Mouse (Mus musculus): ENCODE measurements around the gene Itga3. TPM values are rescaled to one million over a fixed set of nuclear protein-coding genes. Genes with fewer than 3 reads are reported as not detected.

Gene Itga3
- polyA plus RNA-seq, 1 experiment from 2014 or later, result 5.7 TPM

DNA sequence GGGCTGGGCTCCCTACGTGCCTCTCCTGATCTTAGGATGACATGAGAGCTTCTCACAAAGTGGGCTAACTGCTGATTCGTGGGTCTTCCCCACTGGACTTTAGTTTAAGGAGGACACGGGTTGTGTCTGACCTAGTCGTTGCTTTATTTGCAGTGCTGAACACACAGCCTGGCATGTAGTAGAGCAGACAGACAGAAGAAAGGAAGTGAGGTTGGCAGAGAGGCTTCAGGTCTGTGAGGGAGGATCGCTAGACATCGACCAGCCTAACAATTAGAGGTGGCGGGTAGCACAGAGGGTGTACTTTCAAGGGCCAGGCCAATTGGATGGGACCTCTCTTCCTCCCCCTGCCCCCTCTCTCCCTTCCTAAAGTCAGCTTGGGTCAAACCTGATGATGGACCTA is 33.0 kb downstream of the Itga3 start:
- peaks cover 30% of the 10 kb centered on the region for H3K4me1 ChIP-seq (replicated peaks)
- H3K9me3 ChIP-seq, result no peaks in the 10 kb centered on the region
- DNase-seq (ENCODE audit: low spot score), result no peak
- WGBS, result 58% methylated on average over 7 of the region's 7 CpGs
- no peak overlapping the region for H3K27ac ChIP-seq
- H3K27me3 ChIP-seq (ENCODE audit: insufficient read depth, poor library complexity, severe bottlenecking), result peaks cover 28% of the 10 kb centered on the region
- H3K4me3 ChIP-seq, result no peak overlapping the region
- H3K36me3 ChIP-seq, result no peaks in the 10 kb centered on the region

DNA sequence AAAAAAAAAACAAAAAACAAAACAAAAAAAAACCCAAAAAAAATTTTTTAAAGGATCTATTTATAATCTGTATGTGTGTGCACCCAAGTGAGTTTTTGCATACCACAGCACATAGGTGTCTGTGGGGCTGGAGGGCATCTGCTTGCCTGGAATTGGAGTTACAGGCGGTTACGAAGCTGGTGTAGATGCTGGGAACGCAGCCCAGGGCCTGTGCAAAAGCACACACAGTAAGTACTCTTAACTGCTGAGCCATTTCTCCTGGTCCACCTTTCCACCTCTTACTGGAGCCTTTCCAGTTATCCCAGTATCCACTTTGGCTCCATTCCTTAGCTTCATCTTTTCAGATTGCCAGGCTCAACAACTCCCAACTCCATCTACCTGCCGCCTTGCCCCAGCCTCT is 33.5 kb downstream of the Itga3 start:
- no peak for DNase-seq (ENCODE audit: low spot score)
- Histone ChIP-seq H3K27me3 (ENCODE audit: insufficient read depth, poor library complexity, severe bottlenecking) (peaks cover 28% of the 10 kb centered on the region), H3K9me3 (no peaks in the 10 kb centered on the region), H3K27ac (no peak overlapping the region), H3K36me3 (no peaks in the 10 kb centered on the region), H3K4me3 (no peak overlapping the region), H3K4me1 (replicated peaks) (peaks cover 30% of the 10 kb centered on the region)
- 83% methylated on average over 4 of the region's 4 CpGs for WGBS

DNA sequence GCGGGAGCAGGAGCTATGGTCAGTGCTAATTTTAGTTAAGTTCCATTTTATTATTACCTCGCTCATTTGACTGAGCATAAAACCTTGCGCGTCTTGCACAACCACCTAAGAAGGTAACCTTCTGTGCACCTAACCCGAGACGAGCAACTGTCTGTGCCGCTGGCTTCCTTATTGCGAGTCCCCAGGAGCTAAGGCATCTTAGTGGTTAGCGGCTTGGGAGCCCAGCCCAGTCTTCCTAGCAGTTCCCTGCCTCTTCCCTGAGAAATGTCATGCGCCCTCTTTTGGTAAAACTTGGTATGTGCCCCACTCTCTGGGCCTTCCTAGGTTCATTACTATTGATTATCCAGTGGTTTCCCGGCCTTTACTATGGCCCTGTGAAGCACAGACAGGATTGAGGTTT is 34.5 kb downstream of the Itga3 start:
- Histone ChIP-seq H3K4me3 (peak overlapping the region; percentile 80), H3K27ac (no peak overlapping the region), H3K27me3 (ENCODE audit: insufficient read depth, poor library complexity, severe bottlenecking) (peaks cover 28% of the 10 kb centered on the region), H3K4me1 (replicated peaks) (peaks cover 33% of the 10 kb centered on the region), H3K36me3 (no peaks in the 10 kb centered on the region), H3K9me3 (no peaks in the 10 kb centered on the region)
- DNase-seq (ENCODE audit: low spot score), result peak; percentile 85
- WGBS, result under 1% methylated on average over 11 of the region's 11 CpGs

DNA sequence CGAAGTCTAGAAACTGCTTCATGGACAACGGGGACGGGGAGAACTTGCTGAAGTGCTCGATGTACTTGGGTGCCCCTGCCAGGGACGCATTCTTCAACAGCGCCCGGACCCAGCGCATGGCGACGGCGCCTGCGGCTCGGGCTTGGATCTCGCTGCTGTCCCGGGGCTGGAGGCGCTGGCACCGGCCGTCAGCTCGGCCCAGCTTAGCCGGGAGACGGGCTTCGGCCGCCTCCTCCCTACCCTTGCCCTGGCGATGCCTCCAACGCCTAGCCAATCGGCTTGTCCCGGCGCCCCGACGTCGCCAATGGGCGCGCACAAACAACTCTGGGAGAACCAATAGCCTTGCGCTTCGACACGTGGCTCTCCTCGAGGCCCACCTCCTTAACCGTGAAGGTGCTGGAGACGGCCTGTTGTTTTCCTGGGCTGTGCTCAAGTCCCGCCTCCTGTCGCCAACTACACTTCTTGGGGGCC is 35.4 kb downstream of the Itga3 start, which contains the start of gene Pdk2:
Pdk2 (minus strand) TSS at position 216 of the 471 bp plus-strand sequence.
- peaks cover 37% of the 10 kb centered on the region for H3K4me1 ChIP-seq (replicated peaks)
- no peaks in the 10 kb centered on the region for H3K9me3 ChIP-seq
- DNase-seq (ENCODE audit: low spot score), result peak; percentile 97
- 0% methylated on average over 41 of the region's 41 CpGs for WGBS
- no peaks in the 10 kb centered on the region for H3K36me3 ChIP-seq
- H3K27me3 ChIP-seq (ENCODE audit: insufficient read depth, poor library complexity, severe bottlenecking), result peaks cover 28% of the 10 kb centered on the region
- peak within 1 kb of the TSS; percentile 84 for H3K27ac ChIP-seq
- peak within 1 kb of the TSS; percentile 80 for H3K4me3 ChIP-seq

DNA sequence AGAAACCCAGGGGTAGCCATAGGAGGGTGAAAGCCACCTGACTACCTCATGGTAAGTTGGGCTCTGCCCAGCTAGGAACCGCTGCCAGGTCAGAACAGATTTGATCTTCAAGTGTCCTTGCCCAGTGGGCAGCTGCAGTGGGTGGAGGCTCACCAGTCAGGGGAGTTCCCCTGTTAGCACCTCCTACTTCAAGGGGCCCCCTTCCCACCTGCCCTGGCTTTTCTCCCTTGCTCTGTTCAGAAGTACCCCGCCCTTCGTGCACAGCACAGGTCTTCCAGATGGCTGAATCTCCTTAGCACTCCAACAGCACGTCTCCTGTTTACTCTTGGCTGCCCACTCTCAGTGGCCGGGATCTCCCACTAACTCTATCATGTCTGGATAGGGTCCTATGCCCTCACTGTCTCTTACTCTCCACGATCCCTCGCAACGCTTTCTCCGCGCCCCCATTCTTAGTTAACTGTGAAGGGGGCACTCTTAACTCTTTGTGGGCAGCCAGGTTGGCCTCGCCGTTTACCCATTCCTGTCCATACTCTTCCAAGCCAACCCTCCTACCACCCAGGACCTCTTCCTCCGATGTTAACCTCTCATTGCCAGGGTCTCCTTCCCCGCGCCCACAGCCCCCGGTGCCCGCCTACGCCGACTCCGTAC is 36.0 kb downstream of the Itga3 start:
- 2% methylated on average over 20 of the region's 20 CpGs for WGBS
- H3K4me1 ChIP-seq (replicated peaks), result peaks cover 37% of the 10 kb centered on the region
- no peaks in the 10 kb centered on the region for H3K36me3 ChIP-seq
- peak overlapping the region; percentile 84 for H3K27ac ChIP-seq
- H3K27me3 ChIP-seq (ENCODE audit: insufficient read depth, poor library complexity, severe bottlenecking), result peaks cover 29% of the 10 kb centered on the region
- peak; percentile 22 for DNase-seq (ENCODE audit: low spot score)
- H3K4me3 ChIP-seq, result peak overlapping the region; percentile 80
- H3K9me3 ChIP-seq, result no peaks in the 10 kb centered on the region

DNA sequence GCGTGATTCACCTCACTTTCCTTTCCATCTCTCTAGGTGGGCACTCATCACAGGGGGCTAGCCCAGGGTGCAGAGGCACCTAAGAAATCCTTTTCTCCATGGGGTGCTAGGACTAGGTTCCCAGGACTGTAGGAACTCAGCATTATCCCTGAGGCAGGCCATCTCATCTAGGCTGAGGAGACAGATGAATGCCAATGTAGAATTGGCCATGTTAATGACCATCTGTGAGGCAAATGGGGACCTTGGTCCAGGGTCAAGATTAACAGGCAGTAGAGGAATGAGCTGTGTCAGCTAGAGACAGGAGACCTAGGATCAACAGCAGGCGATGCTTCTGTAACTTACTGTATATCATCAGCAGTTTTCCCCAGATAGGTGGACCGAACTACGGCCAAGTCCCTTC is 36.8 kb downstream of the Itga3 start:
- H3K36me3 ChIP-seq, result no peaks in the 10 kb centered on the region
- H3K27me3 ChIP-seq (ENCODE audit: insufficient read depth, poor library complexity, severe bottlenecking), result peaks cover 22% of the 10 kb centered on the region
- H3K9me3 ChIP-seq, result no peaks in the 10 kb centered on the region
- no peak for DNase-seq (ENCODE audit: low spot score)
- peaks cover 41% of the 10 kb centered on the region for H3K4me1 ChIP-seq (replicated peaks)
- H3K27ac ChIP-seq, result no peak overlapping the region
- H3K4me3 ChIP-seq, result peak overlapping the region; percentile 80; the same call in 1 of the 2 replicates
- 82% methylated on average over 4 of the region's 4 CpGs for WGBS

DNA sequence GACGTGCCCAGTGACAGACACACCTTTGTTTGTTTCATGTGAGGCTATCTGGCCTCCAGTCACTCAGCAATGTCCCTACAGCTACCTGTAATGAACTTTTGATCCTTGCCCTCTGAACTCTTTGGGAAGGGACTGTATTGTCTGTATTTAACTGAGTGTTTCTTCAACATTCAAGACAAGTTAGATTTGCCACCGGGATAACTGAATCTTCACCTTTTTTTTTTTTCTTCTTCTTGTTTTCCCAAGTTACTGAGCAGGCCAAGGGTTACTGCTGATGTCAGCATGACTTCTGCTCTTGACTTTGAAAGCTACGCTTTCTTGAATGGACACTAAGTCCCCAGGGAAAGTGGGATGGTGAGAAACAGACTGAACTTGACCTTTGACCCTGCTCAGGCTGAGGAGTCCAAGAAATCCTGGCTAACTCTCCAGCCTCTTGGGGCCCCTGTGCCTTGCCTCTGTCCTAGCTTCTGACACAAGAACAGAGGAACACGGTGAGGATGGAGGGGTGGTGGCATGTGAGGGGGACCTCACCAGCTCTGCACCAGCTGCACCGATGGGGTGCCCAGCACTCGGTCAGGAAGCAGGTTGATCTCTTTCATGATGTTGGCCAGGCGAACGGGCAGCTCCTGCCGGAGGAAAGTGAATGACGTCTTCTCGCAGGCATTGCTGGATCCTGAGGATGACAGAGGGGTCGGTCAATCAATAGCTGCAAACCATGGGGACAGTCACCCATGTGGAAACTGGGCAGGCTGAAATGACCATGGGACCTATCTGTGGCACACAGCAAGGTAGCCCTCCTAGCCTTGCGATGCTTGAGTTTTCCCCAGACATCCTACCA is 37.6 kb downstream of the Itga3 start:
- H3K9me3 ChIP-seq, result no peaks in the 10 kb centered on the region
- H3K27me3 ChIP-seq (ENCODE audit: insufficient read depth, poor library complexity, severe bottlenecking), result peaks cover 19% of the 10 kb centered on the region
- no peak overlapping the region for H3K27ac ChIP-seq
- no peaks in the 10 kb centered on the region for H3K36me3 ChIP-seq
- no peak overlapping the region for H3K4me3 ChIP-seq
- no peak for DNase-seq (ENCODE audit: low spot score)
- WGBS, result 85% methylated on average over 13 of the region's 13 CpGs
- H3K4me1 ChIP-seq (replicated peaks), result peaks cover 40% of the 10 kb centered on the region

DNA sequence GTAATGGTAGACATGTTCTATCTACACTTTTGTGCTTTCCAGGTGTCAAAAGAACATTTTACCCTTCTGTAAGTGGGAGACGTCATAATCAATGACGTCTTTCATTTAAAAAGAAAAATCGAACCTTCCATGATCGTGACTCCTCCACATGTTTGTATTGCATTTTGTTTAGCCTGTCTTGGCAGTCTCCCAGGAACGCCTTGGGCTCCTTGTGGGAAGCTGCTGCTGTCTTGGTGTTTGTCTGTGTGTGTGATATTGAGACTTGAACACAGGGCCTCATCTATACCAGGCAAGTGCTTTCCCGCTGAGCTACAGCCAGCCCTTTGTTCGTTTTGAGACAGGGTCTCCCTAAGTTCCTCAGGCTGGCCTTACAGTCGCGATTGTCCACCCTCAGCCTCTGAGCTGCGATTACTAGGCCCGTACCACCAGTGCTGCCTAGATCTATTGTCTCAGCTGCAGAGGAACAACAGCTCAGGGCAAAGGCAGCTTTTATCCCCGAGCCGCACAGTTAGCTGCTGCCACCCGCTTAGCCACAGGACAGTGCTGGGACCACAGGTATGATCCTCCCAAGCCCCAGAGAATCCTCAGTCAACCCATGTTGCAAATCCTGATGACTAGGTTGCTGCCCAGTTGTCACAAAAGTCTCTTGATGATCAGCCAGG is 38.3 kb downstream of the Itga3 start:
- Histone ChIP-seq H3K27ac (0 out of 2 replicates have a peak overlapping the region, but pooled peaks have one; percentile 6), H3K4me1 (replicated peaks) (peaks cover 44% of the 10 kb centered on the region), H3K27me3 (ENCODE audit: insufficient read depth, poor library complexity, severe bottlenecking) (peaks cover 22% of the 10 kb centered on the region), H3K36me3 (no peaks in the 10 kb centered on the region), H3K9me3 (no peaks in the 10 kb centered on the region), H3K4me3 (no peak overlapping the region)
- DNase-seq (ENCODE audit: low spot score), result no peak
- WGBS, result 74% methylated on average over 14 of the region's 14 CpGs

DNA sequence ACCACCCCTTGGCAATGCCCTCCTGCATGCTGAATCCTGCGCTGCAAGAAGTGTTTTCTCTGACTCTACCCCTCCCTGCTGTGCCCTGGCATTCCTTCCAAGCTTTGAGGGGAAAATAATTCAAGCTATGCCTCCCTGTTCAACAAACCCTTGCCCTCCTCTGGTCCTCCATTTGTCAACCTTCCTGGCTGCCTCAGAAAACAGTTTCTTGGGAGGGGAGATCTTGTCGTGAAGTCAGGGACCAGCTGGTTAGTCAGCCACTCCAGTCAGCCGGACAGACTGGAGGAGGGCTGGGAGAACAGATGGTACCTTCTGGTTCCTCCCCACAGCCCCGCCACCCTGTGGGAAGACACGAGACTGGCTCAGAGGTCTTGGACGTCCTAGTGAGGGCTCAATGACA is 39.3 kb downstream of the Itga3 start:
- WGBS, result 60% methylated on average over 6 of the region's 6 CpGs
- no peaks in the 10 kb centered on the region for H3K9me3 ChIP-seq
- H3K27me3 ChIP-seq (ENCODE audit: insufficient read depth, poor library complexity, severe bottlenecking), result peaks cover 27% of the 10 kb centered on the region
- no peak overlapping the region for H3K4me3 ChIP-seq
- H3K4me1 ChIP-seq (replicated peaks), result peaks cover 44% of the 10 kb centered on the region
- 0 out of 2 replicates have a peak overlapping the region, but pooled peaks have one; percentile 40 for H3K27ac ChIP-seq
- no peaks in the 10 kb centered on the region for H3K36me3 ChIP-seq
- DNase-seq (ENCODE audit: low spot score), result no peak

DNA sequence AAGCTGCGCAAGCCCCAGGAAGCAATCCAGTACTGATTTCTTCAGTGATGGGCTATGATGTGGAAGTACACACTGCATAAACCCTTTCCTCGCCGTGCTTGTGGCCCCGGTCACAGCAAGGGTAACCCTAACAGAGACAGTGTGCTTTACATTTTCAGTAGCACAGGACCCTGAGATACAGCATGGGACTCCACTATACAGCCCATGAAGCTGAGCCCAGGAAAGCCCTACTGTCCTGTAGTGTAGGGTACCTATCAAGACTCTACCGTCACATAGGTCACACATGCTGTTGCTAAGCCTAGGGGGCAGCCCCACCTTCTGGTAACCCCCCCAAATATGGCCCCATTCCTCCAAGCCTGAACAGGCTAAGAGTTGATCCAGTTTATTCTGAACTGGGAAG is 40.1 kb downstream of the Itga3 start:
- DNase-seq (ENCODE audit: low spot score), result no peak
- Histone ChIP-seq H3K36me3 (no peaks in the 10 kb centered on the region), H3K4me1 (replicated peaks) (peaks cover 38% of the 10 kb centered on the region), H3K9me3 (no peaks in the 10 kb centered on the region), H3K27ac (0 out of 2 replicates have a peak overlapping the region, but pooled peaks have one; percentile 16), H3K27me3 (ENCODE audit: insufficient read depth, poor library complexity, severe bottlenecking) (peaks cover 27% of the 10 kb centered on the region), H3K4me3 (no peak overlapping the region)
- 96% methylated on average over 5 of the region's 5 CpGs for WGBS

DNA sequence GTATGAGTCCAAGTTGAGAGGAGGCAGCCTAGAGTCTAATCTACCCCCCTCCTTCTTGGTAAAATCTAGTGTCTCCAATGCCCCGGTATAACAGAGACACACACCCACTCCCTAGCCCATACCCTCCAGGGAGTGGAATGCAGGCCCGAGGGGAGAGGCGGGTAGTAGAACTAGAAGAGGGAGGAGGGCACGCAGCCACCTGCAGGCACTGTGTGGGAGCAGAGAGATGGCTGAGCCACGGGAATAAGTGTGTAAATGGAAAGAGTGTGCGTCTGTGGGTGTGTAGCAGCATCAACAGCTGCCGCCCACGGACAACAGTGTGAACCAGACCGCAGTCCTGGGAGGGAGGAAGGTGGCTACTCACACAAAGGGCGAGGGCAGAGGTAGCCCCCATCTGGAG is 41.7 kb downstream of the Itga3 start:
- H3K27me3 ChIP-seq (ENCODE audit: insufficient read depth, poor library complexity, severe bottlenecking), result peaks cover 19% of the 10 kb centered on the region
- WGBS, result 65% methylated on average over 10 of the region's 10 CpGs
- H3K4me3 ChIP-seq, result no peak overlapping the region
- DNase-seq (ENCODE audit: low spot score), result no peak
- H3K4me1 ChIP-seq (replicated peaks), result peaks cover 25% of the 10 kb centered on the region
- no peak overlapping the region for H3K27ac ChIP-seq
- H3K9me3 ChIP-seq, result no peaks in the 10 kb centered on the region
- no peaks in the 10 kb centered on the region for H3K36me3 ChIP-seq

DNA sequence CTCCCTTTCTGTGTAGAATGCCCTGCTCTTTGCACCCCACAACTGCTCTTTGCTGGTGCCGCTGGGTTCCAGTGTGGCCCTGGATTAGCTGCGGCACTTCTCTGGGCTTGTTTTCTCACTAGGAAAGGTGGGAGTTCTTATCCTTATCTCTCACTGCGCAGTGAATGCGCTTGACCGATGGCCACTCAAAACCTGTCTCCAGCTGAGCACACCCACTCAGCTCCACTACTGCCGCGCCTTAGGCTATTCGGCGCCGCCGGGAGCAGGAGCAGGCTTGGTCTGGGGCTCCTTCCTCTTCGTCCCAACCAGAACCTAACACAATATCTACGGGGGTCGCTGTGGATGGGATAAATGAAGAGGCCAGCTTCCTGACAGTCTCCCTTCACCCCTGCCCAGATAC is 43.0 kb downstream of the Itga3 start:
- no peak for DNase-seq (ENCODE audit: low spot score)
- H3K36me3 ChIP-seq, result no peaks in the 10 kb centered on the region
- H3K4me1 ChIP-seq (replicated peaks), result peaks cover 19% of the 10 kb centered on the region; the same call in 1 of the 2 replicates
- H3K9me3 ChIP-seq, result no peaks in the 10 kb centered on the region
- H3K4me3 ChIP-seq, result no peak overlapping the region
- WGBS, result 70% methylated on average over 14 of the region's 14 CpGs
- H3K27me3 ChIP-seq (ENCODE audit: insufficient read depth, poor library complexity, severe bottlenecking), result peaks cover 10% of the 10 kb centered on the region; the same call in 1 of the 2 replicates
- H3K27ac ChIP-seq, result no peak overlapping the region

Measured in hindbrain, embryonic 10.5 days (tissue).